Mouse (Mus musculus) left cerebral cortex, postnatal 36 days (tissue): ENCODE measurements around the gene Dnm2. TPM values are rescaled to one million over a fixed set of nuclear protein-coding genes. Genes with fewer than 3 reads are reported as not detected.

Experiments
- DNase-seq, 2 experiments: peaks; one replicate each; pipeline ENCODE4 v3.0.0; 2021 to 2022; ENCODE audit warnings: low spot score in 2 of 2, mixed read lengths in 1 of 2
- intact Hi-C: fragments of 180-260 bp; cut with DNase I; formaldehyde crosslinking; loops from one replicate; pipeline ENCODE4 v1.15.1; 2025
- total RNA-seq, 2 experiments: library from RNA; stranded (reverse); gene quantifications; 2 replicates each; pipeline ENCODE4 v1.2.3; 2021

The Dnm2 gene
- total RNA-seq, 2 experiments from 2014 or later: 48.1 to 71.8 TPM

DNA sequence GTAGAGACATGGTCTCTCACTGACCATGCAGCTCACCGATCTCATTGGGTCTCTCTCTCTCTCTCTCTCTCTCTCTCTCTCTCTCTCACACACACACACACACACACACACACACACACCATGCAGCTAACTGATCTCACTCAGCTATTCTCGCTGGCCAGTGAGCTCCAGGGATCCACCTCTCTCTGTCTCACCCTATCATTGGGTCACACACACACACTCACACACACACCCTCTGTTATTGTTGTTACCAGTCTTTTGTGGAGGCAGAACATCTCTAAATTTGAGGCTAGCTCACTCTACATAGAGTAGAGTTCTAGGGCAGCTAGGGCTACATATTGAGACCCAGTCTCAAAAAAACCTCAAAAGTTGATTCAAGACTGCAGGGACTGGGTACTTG is 1.8 kb downstream of the Dnm2 start:
- intact Hi-C loops: no loop called here
- DNase-seq: no peak

DNA sequence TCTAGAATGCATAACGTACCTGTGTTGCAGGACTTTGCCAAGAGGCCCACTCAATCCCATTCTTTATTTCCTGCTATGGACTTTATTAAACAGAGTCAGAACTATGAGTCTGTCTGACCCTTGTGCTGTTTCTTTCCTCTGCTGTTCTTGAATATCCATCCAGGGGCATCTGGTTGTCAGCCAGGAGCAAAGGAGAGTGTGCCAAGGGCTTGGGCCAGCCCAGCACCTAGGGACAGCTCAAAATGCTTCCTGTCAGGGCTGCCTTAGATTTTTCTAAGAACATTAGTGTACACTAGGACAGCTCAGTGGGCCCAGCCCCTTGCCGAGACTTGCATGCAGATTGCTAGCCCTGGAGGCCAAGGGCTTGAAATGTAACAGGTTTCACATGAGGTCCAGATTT is 3.1 kb downstream of the Dnm2 start:
- intact Hi-C loops: no loop called here
- no peak for DNase-seq

DNA sequence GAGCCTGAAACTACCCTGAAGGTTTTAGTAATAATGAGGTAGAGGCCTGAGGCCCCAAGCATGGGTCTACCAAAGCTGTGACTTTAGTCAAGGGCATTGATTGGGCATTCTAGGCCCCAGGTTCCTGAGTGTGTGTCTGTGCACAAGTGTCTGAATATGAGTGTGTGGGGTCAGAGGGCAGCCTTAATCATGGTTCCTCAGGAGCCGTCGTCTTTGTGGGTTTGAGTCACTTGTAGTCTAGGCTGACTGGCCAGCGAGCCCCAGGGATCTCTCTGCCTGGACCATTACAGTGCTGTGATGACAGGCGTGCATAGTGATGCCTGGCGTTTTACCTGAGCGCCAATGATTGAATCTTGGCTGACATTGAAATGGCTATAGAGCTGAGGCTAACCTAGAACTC is 3.5 kb downstream of the Dnm2 start:
- intact Hi-C loops: no loop called here
- DNase-seq: no peak

DNA sequence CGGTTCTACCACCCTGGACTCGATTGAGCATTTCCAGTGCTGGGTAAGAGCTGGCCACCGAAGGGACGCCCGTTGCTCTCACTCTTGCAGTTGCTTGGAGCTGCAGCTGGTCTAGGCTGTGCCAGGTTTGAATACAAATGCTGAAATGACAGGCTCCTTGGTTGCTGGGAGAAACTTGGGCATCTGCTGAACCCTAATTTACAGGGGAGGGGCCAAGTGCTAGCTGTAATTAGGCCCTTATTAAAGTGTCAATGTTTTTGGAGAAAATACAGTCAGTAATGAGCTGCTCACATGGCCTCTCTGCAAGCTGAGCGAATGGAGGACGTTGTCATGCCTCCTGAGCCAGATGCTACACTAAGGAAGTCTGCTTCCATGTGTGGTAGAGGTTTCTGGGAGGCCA is 6.0 kb downstream of the Dnm2 start:
- DNase-seq: no peak
- intact Hi-C loops: no loop called here

DNA sequence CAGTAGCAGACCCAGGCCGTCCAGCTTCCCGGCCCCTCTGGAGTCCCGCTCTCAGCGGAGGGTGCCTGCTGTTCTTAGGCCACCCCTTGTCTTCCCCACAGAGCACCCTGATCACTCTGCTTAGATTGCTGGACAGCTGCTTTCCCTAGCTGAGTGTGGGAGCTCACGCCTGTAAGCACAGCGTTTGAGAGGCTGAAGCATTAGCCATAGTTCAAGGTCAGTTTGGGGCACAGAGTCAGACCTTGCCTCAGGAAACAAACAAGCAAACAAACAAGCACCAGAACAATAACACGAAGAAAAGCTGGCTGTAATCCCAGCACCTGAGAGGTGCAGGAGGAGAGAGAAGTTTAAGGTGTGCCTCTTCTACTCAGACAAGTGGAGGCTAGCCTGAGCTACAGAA is 7.4 kb downstream of the Dnm2 start:
- intact Hi-C loops: no loop called here

DNA sequence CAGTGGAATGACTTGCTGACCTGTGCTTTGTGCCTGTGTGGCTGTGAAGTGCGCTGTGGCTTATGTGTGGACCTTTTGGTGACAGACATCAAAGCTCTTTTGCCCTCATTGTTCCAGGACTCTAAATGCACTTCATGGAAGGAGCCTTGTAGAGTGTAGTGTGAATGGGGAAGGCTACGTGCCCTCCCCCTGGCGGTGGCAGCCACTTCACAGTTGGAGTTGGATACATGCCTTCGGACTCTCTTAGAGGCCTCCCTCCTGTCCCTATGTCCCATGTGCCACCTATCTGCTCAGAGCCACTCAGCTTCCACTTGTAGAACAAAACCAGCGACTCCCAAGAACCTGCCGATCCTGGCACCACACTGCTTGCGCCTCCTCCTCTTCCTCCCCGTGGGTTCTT is 9.1 kb downstream of the Dnm2 start:
- intact Hi-C loops: no loop called here

More for the DNA sequence above, 7.4 kb downstream of the Dnm2 start:
- no peak for DNase-seq

DNA sequence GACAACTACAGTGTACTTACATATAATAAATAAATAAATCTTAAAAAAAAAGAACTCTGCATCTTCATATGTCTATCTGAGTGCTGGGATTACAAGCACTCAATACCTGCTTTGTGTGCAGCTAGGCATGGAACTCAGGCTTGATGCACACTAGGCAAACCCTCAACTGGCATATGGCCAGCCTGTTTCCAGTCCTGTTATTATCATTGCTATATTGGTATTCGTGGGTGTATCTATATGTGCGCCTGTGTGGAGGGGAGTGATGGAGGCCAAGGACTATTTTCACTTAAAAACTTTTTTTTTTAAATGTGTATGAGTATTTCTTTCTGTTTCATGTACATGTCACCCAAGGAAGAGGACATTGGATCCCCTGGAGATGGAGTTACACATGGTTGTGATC is 9.7 kb downstream of the Dnm2 start:
- intact Hi-C loops: no loop called here

More for the DNA sequence above, 9.1 kb downstream of the Dnm2 start:
- no peak for DNase-seq

DNA sequence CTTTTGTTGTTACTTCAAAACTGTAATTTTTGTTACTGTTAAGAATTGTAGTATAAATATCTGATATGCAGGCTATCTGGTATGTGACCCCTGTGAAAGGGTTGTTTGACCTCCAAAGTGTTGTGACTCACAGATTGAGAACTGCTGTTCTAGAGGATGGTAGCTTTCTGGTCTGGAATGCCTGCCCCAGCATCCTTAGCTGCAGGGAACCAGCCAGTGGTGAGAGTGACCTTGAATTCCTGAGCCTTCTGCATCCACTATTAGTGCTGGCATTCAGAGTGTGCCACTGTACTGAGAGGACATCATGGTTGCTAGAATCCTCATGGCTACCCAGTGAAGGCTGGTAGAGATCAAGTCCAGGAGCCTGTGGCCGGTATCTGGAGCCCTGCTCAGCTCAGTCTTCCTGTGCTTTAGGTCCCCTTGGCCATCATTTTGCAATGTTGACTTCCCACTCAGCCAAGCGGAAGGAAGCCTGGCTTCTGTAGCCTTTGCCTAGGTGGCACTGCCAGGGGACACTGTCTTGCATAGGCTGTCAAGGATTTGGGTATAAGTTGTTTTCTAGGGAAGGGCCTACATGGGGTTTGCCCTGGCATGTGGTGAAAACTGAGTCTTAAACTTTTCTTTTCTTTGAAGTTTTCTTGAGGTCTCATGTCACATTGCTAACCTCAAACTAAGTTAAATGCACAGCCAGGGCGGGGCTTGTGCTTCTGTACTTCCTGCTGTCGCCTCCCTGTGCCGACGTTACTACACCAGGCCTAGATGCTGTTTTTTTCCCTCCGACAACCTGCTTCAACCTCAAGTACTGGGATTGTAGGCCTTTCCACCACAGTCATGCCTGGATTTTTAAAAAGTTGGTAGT is 11.3 kb downstream of the Dnm2 start:
- intact Hi-C loops: no loop called here
- no peak for DNase-seq

More for the DNA sequence above, 9.7 kb downstream of the Dnm2 start:
- no peak for DNase-seq

DNA sequence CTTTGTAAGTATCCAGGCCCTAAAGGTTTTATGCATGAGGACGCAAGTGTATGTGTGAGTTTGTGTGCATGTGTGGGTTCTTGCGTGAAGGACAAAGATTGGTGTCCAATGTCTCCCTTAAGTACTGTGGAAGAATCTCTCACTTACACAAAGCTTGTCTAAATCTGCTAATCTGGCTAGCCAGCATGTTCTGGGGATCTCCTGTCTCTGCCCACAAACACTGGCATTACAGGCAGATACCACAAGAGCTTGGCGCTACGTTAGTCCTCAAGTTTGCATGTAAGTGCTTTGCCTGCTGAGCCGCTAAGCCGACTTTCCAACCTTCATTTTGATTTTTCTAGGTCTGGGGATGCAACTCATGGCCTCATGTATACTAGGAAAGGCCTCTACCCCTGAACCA is 12.9 kb downstream of the Dnm2 start:
- intact Hi-C loops: no loop called here
- DNase-seq: no peak

DNA sequence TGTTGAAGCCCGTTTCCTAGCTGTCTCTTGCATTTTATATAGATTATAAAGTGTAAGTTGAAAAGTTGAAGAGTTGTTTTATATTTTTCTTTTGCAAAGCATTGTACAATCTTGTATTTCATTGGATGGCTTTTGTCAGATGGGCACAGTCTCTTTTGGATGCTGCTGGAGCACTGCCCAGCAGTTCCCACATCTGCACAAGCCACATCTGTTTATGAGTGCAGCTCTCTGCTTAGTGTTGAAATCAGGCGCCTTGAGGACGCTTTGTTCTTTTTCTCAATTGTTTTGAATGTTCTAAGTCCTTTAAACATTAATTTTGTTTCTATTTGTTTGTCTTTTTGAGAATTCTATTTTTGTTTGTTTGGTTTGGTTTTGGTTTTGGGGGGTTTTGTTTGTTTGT is 13.5 kb downstream of the Dnm2 start:
- intact Hi-C loops: no loop called here
- DNase-seq: no peak

DNA sequence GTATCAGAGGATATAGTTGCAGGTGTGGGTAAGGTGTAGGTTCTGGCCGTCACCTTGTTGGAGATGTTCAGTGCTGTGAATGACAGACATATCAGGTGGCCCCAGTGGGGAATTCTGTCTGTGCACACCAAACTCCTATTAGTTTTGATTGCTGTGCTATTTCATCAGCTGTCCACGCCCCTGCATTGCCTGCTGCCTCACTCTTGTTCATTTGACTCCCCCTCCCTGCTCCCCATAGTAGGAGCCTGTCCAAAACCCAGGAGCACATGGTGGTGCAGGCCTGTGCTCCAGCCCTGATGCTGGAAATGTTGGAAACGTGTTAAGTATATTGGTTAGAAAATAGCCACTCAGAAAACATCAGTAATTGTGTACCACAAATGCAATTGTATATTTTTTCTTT is 14.7 kb downstream of the Dnm2 start:
- intact Hi-C loops: no loop called here

DNA sequence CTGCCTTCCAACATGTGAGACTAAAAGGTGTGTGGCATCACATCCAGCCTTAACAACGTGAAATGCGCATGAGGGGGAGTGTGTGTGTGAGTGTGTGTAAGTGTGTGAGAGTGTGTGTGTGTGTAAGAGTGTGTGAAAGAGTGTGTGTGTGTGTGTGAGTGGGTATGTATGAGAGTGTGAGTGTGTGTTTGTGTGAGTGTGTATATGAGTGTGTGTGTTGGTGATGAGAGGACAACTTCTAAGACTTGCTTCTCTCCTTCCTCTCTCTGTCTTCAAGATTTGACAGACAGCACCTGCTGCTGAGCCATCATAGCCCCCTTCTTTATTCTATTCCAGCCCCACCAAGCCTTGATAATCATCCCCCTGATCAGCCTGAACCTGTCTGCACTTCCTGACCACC is 15.2 kb downstream of the Dnm2 start:
- DNase-seq: no peak
- intact Hi-C loops: no loop called here

More for the DNA sequence above, 14.7 kb downstream of the Dnm2 start:
- DNase-seq: no peak

DNA sequence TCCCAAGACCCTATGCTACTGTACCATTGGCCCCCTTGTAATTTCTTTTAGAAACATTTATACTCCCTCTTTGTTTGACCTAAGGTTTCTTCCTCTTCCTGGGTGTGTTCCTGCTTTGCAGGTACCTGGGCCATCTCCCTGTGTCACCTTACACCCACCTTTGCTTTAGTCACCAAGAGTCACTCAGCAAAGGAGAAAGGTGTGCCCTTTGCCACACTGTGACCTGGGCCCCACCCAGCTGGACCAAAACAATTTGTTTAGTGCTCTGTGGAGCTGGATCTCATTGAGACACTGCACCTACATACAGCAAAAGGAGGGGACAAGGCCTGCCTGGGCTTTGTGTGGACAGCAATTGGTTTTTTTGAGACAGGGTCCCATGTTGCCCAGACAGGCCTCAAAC is 15.7 kb downstream of the Dnm2 start:
- no peak for DNase-seq
- intact Hi-C loops: no loop called here

DNA sequence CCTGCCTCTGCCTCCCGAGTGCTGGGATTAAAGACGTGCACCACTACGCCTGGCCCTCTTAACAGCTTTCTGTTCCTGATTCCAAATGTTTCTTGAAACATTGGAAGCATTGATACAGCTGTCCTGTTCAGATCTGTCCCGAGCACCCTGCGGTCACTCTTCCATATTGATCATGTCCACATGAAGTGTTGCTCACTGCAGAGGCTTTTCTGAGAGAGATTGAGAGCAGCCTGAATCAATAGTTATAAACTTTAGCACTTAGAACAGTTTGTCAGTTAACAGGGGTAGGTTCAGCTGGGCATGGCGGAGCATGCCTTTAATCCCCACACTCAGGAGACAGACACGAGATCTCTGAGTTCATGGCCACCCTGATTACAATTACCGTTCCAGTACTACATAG is 19.1 kb downstream of the Dnm2 start:
- intact Hi-C loops: no loop called here

DNA sequence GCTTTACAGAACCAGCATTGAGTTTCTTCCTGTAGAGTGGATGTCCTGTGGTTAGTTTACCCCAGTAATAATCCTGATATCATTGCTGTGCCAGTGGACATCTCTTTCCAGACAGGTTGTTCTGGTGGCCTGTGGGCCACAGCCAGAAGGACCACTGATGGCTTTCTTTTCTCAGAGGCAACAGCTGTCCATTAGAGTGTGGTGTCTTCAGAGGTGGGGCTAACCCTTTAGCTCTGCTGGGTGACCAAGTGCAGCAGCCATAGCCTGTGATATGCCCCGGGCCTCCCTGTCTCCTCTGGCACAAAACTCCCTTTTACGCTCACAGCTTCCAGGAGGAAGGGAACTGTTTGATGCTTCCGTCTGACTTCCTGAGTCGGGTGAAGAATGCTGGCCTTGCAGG is 19.9 kb downstream of the Dnm2 start:
- intact Hi-C loops: no loop called here
- DNase-seq: no peak

More for the DNA sequence above, 19.1 kb downstream of the Dnm2 start:
- DNase-seq: no peak

DNA sequence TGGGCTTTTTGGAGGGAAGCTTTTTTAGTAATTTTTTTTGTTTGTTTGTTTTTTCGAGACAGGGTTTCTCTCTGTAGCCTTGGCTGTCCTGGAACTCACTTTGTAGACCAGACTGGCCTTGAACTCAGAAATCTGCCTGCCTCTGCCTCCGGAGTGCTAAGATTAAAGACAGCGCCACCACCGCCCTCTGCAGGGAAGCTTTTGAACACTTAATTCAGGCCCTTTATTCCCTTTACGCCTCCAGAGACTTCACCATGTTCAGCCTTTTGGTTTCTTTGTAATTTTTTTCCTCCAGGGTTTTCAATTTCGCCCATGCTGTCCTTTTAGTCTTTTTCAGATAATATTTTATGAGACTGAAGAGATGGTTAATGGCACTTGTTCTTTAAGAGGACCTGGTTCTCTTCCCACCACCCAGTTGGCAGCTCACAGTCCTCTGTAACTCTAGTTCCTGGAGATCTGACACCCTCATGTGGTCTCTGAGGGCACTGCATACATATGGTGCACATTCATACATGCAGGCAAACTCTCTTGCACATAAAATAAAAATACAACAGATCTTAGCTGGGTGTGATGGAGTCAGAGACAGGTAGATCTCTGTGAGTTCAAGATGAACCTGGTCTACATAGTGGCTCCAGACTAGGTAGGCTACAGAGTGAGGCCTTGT is 20.5 kb downstream of the Dnm2 start:
- intact Hi-C loops: no loop called here
- no peak for DNase-seq

DNA sequence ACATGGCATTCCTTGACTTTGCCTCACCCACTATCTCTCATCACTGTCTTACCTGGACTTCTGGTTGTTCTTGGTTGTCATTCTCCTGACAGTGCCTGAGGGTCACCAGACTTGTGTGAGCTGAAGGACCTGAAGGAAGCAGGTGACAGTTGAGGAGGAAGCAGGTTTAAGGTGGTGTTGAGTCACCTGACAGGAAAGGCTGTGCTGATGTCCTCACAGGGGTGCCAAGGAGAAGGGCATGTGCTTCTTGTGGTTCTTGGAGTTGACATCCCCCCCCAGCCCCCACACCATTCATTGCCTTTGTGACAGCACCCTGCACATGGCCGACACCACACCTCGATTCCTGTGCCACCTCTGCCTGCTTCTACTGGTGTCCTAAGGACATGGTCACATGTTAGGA is 23.1 kb downstream of the Dnm2 start:
- intact Hi-C loops: no loop called here
- no peak for DNase-seq

DNA sequence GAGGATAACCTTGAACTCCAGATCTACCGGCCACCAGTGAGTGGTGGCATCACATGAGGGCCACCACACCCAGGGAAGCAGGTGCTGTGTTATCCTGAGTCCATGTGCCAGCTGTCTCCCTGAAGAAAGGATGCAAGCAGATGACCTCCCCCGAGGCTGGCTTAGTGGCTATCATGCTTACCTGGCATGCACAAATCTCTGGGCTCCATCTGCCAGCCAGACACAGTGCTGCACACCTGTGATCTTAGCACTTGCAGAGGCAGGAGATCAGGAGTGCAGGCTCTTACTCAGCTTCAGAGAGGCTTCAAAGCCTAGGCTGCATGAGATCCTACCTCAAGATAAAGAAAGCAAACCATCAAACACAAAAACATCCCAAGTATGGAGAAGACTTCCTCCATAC is 25.0 kb downstream of the Dnm2 start:
- no peak for DNase-seq
- intact Hi-C loops: no loop called here

DNA sequence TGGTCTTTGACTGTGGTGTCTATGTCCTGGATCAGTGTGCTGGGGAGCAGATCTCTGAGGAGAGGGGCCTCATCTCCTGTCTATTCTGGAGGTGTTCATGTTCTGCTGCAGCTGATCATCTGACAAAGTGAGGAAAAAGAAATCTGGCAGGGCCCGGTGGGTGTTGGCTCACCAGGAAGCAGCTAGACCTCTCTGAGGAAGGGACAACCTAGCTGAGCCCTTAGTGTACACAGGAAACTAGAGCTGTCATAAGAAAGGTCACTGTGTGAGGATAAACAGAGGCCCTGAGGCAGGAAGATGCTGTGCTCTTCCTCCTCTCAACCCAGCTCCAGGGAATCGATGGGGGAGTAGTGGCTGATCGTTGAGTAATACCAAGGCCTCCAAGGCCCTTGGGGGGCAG is 25.6 kb downstream of the Dnm2 start:
- DNase-seq: no peak
- intact Hi-C loops: no loop called here

DNA sequence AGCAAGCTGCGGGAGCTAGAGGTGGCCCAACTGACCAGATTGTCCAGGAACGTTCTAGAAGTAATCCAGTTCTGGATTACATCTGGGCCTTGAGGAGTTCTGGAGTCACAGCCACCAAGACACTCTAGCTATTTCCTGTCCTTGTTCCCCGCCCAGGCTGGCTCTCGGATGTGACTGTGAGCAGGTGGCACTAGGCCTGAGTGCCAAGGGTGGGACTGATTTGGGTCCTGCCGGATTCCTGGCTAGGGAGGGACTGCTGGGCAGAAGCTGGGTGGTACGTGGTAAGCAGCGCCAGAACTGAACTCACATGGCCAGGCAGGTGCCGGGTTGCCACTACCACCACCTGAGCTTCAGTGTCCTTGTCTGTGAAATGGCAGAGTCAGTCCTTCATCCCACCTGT is 26.7 kb downstream of the Dnm2 start:
- intact Hi-C loops: no loop called here
- DNase-seq: no peak

DNA sequence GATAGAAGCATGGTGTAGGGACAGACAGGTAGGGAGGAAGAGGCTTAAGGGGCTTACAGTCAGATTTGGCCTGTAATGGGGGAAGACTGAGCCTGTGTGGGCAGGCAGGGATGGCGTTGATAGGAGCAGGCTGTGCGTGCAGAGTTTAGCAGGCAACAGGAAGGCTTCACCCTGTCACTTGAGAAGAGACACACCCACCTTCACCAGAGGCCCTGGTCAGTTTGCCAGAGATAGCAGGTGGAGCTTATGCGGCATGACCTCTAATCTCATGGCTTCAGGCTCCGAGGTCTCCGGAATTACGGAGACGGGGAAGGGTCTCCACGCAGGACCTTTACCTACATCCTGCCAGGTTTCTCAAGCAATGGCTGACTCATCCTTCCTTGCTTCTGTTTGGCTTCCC is 27.2 kb downstream of the Dnm2 start:
- no peak for DNase-seq
- intact Hi-C loops: no loop called here
